Mouse (Mus musculus) embryonic fibroblast, embryonic 13.5 days (primary cell): ENCODE results near the gene Wasf2.

Source experiments
- CTCF ChIP-seq: IDR thresholded peaks from 2 replicates; pipeline ENCODE4 v1.5.1; 2011; ENCODE audit warnings: mild to moderate bottlenecking, control low read depth, low read length, moderate library complexity, borderline replicate concordance; ENCODE audit not compliant: insufficient read depth
- POLR2A ChIP-seq: IDR thresholded peaks from 2 replicates; pipeline ENCODE4 v1.6.1; 2011; ENCODE audit warnings: low read depth, mild to moderate bottlenecking, control low read depth, low read length, moderate library complexity

- TF ChIP-seq CTCF (no peak), POLR2A (no peak)
Measured at GRCm38 (mm10) chr4:133220656-133221055, 90.4 kb downstream of the Wasf2 start.
